Mouse (Mus musculus): ENCODE measurements around the gene Duox1. TPM values are rescaled to one million over a fixed set of nuclear protein-coding genes. Genes with fewer than 3 reads are reported as not detected.

Duox1 gene
- polyA plus RNA-seq, 1 experiment from 2014 or later = 0.04 TPM

DNA sequence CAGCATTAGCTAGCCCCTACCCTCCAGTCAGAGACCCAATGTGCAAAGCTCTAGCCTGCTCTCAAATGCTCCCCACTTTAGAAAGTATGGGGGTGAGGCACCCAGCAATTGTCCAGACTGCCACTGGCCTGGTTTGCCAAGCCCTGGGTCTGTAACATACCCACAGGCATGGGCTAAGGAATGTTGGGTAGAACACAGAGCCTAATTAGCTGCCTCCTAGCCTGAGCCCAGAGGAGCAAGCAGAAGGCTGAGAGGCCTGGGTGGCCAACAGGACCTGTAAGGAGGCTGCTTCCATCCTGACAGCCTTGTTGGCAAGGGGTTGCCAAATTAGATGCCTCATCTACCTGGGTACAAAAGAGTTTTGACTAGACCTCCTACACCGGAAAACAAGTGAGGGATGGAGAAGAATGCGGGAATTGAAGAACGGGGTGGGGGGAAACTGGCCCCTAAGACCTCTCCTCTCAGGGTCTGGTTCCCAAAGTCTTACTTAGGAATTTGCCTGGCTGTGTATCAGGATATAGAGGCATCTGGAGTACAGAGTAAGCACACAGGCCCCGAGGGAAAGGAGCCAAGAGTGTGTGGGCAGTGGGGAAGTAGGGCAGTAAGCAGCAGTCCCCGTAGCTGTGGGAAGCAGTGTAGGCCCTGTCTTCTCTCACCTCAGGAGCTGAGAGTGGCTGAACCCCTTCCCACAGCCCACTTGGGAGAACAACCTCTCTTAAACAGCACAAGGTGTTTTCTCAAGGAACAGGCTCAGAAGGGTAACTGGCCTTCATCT is 35.9 kb downstream of the Duox1 start:
- WGBS = 76% methylated on average over 5 of the region's 5 CpGs
- Histone ChIP-seq H3K27ac (peak overlapping the region; percentile 67), H3K36me3 (peaks cover 55% of the 10 kb centered on the region), H3K9me3 (no peaks in the 10 kb centered on the region), H3K4me1 (replicated peaks) (peaks cover 76% of the 10 kb centered on the region), H3K27me3 (ENCODE audit: insufficient read depth, poor library complexity, severe bottlenecking) (no peaks in the 10 kb centered on the region), H3K4me3 (no peak overlapping the region)
- no peak for DNase-seq (ENCODE audit: low spot score)

GRCm38 (mm10) chr2:122351931-122352329 is 36.5 kb downstream of the Duox1 start:
- no peak for DNase-seq (ENCODE audit: low spot score)
- peaks cover 60% of the 10 kb centered on the region for H3K36me3 ChIP-seq
- 52% methylated on average over 4 of the region's 4 CpGs for WGBS

DNA sequence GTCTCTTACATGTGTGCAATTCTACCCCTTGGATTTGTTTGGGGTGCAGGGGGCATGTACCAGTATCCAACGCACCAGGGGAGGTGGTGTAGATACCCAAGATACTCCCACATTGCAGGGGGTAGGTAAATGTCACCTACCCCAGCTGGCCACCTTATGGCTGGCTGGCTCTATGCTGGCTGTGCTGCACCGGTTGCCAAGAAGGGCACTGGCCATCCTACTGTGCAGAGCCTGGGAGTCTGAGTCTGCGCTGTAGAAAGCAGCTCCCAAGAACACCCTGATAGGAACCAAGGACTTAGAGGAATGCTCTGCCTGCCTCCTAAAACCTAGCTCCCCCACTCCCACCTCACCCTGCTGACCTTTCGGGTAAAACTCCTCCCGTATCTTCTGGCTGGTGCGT is 37.5 kb downstream of the Duox1 start:
- WGBS = 85% methylated on average over 6 of the region's 6 CpGs
- Histone ChIP-seq H3K4me3 (no peak overlapping the region), H3K36me3 (peaks cover 71% of the 10 kb centered on the region), H3K27me3 (ENCODE audit: insufficient read depth, poor library complexity, severe bottlenecking) (no peaks in the 10 kb centered on the region), H3K9me3 (no peaks in the 10 kb centered on the region), H3K4me1 (replicated peaks) (peaks cover 73% of the 10 kb centered on the region), H3K27ac (peak overlapping the region; percentile 12; the same call in 1 of the 2 replicates)
- no peak for DNase-seq (ENCODE audit: low spot score)

More at GRCm38 (mm10) chr2:122351931-122352329, 36.5 kb downstream of the Duox1 start:
- Histone ChIP-seq H3K9me3 (no peaks in the 10 kb centered on the region), H3K4me3 (no peak overlapping the region), H3K4me1 (replicated peaks) (peaks cover 77% of the 10 kb centered on the region), H3K27me3 (ENCODE audit: insufficient read depth, poor library complexity, severe bottlenecking) (no peaks in the 10 kb centered on the region), H3K27ac (peak overlapping the region; percentile 67)

- WGBS = 86% methylated on average over 8 of the region's 8 CpGs
- peak overlapping the region; percentile 76 for H3K27ac ChIP-seq
- no peaks in the 10 kb centered on the region for H3K9me3 ChIP-seq
- peaks cover 76% of the 10 kb centered on the region for H3K36me3 ChIP-seq
- no peaks in the 10 kb centered on the region for H3K27me3 ChIP-seq (ENCODE audit: insufficient read depth, poor library complexity, severe bottlenecking)
- DNase-seq (ENCODE audit: low spot score) = no peak
- no peak overlapping the region for H3K4me3 ChIP-seq
- H3K4me1 ChIP-seq (replicated peaks) = peaks cover 66% of the 10 kb centered on the region
Observed at GRCm38 (mm10) chr2:122353765-122354164, 38.3 kb downstream of the Duox1 start.

DNA sequence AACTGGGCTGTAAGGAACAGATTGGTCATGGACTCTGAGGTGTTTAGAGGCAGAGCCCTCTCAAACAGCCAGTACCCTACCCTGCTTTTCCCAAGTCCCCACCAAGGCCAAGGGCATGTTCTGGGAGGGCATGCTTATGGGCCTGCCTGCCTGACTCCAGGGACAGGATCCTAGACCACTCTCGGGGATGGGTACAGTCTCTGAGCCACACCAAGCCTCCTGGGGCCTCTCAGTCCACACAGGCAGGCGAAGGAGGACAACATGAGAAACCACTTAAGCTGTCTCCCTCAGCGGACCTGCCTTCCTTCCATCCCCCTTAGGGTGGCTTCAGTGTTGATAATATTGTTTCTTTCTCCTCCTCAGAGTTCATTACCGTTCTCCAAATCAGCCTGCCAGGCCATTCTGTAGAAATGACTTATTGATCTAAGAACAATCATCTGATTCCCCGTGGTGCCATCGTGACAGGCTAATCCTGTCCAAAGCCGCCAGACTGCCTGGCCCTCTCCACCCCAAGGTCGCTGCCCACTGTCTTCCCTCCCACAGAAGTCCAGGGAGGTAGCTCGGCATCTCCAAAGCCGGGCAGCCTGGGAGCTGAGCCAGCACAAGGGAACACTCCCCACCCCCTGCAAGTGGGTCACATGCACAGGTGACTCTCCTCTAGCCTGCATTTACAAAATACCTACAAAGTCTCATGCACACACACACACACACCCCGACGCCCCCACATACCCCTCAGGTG is 38.9 kb downstream of the Duox1 start:
- DNase-seq (ENCODE audit: low spot score) = no peak
- H3K4me1 ChIP-seq (replicated peaks) = peaks cover 60% of the 10 kb centered on the region
- H3K36me3 ChIP-seq = peaks cover 82% of the 10 kb centered on the region
- peak overlapping the region; percentile 76; the same call in 1 of the 2 replicates for H3K27ac ChIP-seq
- H3K27me3 ChIP-seq (ENCODE audit: insufficient read depth, poor library complexity, severe bottlenecking) = no peaks in the 10 kb centered on the region
- no peaks in the 10 kb centered on the region for H3K9me3 ChIP-seq
- WGBS = 68% methylated on average over 12 of the region's 12 CpGs
- no peak overlapping the region for H3K4me3 ChIP-seq

- Histone ChIP-seq H3K4me1 (replicated peaks) (peaks cover 52% of the 10 kb centered on the region), H3K27me3 (ENCODE audit: insufficient read depth, poor library complexity, severe bottlenecking) (no peaks in the 10 kb centered on the region), H3K9me3 (no peaks in the 10 kb centered on the region), H3K4me3 (no peak overlapping the region), H3K27ac (0 out of 2 replicates have a peak overlapping the region, but pooled peaks have one; percentile 23), H3K36me3 (peaks cover 87% of the 10 kb centered on the region)
- DNase-seq (ENCODE audit: low spot score) = no peak
- 91% methylated on average over 5 of the region's 5 CpGs for WGBS
Observed at GRCm38 (mm10) chr2:122355389-122355788, 39.9 kb downstream of the Duox1 start.

GRCm38 (mm10) chr2:122356187-122356586 is 40.7 kb downstream of the Duox1 start:
- H3K4me1 ChIP-seq (replicated peaks) = peaks cover 51% of the 10 kb centered on the region
- no peaks in the 10 kb centered on the region for H3K9me3 ChIP-seq
- no peak overlapping the region for H3K27ac ChIP-seq
- no peak overlapping the region for H3K4me3 ChIP-seq
- H3K36me3 ChIP-seq = peaks cover 90% of the 10 kb centered on the region
- DNase-seq (ENCODE audit: low spot score) = no peak
- no peaks in the 10 kb centered on the region for H3K27me3 ChIP-seq (ENCODE audit: insufficient read depth, poor library complexity, severe bottlenecking)
- 90% methylated on average over 3 of the region's 3 CpGs for WGBS

- no peak for DNase-seq (ENCODE audit: low spot score)
- Histone ChIP-seq H3K4me1 (replicated peaks) (peaks cover 25% of the 10 kb centered on the region), H3K9me3 (no peaks in the 10 kb centered on the region), H3K27me3 (ENCODE audit: insufficient read depth, poor library complexity, severe bottlenecking) (no peaks in the 10 kb centered on the region), H3K36me3 (peaks cover 88% of the 10 kb centered on the region), H3K27ac (no peak overlapping the region), H3K4me3 (no peak overlapping the region)
- WGBS = 89% methylated on average over 6 of the region's 6 CpGs
Observed at GRCm38 (mm10) chr2:122360310-122360709, 44.8 kb downstream of the Duox1 start.

DNA sequence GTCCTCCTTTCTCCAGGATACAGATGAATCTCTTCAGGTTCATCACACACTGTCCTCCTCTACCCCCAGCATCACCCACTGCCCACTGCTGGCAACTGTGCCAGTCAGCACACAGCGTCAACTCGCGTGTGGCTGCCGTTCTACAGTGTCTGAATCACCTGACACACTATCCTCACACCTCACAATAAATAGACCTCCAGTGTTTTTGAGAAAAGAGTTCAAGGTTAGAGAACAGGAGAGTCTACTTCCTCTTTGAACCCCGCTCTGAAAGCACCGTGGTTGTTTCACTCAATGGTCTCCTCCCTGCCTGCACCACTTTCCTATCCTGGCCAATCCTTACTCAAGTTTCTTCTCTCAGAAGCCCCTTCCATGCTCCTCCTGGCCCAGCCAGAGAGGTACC is 45.7 kb downstream of the Duox1 start:
- H3K27ac ChIP-seq = no peak overlapping the region
- H3K4me1 ChIP-seq (replicated peaks) = peaks cover 24% of the 10 kb centered on the region
- no peak for DNase-seq (ENCODE audit: low spot score)
- H3K27me3 ChIP-seq (ENCODE audit: insufficient read depth, poor library complexity, severe bottlenecking) = no peaks in the 10 kb centered on the region
- WGBS = 93% methylated on average over 6 of the region's 6 CpGs
- no peak overlapping the region for H3K4me3 ChIP-seq
- peaks cover 84% of the 10 kb centered on the region for H3K36me3 ChIP-seq
- no peaks in the 10 kb centered on the region for H3K9me3 ChIP-seq

DNA sequence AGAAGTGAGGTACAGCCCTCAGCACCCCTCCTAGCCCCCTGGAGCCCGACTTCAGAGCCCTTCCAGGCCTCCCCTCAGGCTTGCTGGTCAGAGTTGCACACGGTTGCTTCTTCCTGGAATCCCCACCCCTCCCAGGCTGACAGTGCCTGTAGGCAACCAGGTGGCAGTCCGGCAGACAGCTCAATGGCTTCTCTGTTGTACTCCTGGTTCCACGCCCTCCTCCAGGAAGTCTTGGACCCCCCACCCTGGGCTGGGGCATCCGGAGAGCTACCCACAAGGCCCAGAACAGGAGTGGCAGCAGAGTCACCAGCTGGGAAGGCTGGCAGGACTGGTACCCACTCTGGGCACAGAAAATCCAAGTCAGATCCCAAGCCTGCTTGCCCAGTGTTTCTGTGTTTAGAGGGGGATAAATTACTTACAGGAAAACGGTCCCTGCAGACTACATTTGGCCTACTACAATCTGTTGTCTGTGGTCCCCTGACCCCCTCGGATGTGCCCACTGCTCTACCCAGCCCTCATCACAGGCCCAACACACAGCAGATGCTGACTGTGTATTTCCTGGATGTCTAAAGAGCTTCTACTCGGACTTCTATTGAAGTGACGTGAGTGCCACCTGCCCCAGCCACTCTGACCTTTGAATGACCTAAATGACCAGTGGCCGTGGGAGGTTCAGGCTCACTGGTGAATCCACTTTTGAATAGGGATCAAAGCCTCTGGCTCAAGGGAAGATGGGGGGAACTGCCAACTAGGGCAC is 46.6 kb downstream of the Duox1 start:
- no peak overlapping the region for H3K4me3 ChIP-seq
- DNase-seq (ENCODE audit: low spot score) = no peak
- H3K27me3 ChIP-seq (ENCODE audit: insufficient read depth, poor library complexity, severe bottlenecking) = no peaks in the 10 kb centered on the region
- no peaks in the 10 kb centered on the region for H3K9me3 ChIP-seq
- peaks cover 78% of the 10 kb centered on the region for H3K36me3 ChIP-seq
- H3K4me1 ChIP-seq (replicated peaks) = peaks cover 30% of the 10 kb centered on the region
- WGBS = 69% methylated on average over 10 of the region's 10 CpGs
- peak overlapping the region; percentile 30; the same call in 1 of the 2 replicates for H3K27ac ChIP-seq

- H3K27me3 ChIP-seq (ENCODE audit: insufficient read depth, poor library complexity, severe bottlenecking) = no peaks in the 10 kb centered on the region
- no peak overlapping the region for H3K4me3 ChIP-seq
- 82% methylated on average over 13 of the region's 13 CpGs for WGBS
- no peak overlapping the region for H3K27ac ChIP-seq
- H3K4me1 ChIP-seq (replicated peaks) = peaks cover 39% of the 10 kb centered on the region
- peaks cover 70% of the 10 kb centered on the region for H3K36me3 ChIP-seq
- DNase-seq (ENCODE audit: low spot score) = no peak
- H3K9me3 ChIP-seq = no peaks in the 10 kb centered on the region
Observed at GRCm38 (mm10) chr2:122362622-122363523, 47.4 kb downstream of the Duox1 start.

Data from hindbrain, embryonic 10.5 days (tissue).